Mouse (Mus musculus): ENCODE measurements around the gene Rpgrip1. TPM values are rescaled to one million over a fixed set of nuclear protein-coding genes. Genes with fewer than 3 reads are reported as not detected.
A peak's percentile ranks its signal among the peaks of the same experiment; 100 is the strongest.

Rpgrip1 gene
- polyA plus RNA-seq, 1 experiment from 2014 or later, result 54.5 TPM

DNA sequence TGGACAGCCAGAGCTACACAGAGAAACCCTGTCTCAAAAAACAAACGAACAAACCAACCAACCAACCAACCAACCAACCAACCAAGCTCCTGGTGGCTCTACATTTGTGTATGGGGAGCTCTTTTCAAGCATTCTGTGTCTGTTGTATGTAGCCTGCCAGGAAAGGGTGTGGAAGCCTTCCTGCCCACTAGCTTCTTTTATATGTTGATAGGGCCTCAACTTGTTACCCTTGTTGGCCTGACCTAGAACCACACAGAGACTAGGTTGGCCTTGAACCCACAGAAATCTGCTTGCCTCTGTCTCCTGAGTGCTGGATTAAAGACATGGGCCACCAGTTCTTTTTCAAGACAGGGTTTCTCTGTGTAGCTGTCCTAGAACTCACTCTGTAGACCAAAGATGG lies 3.6 kb downstream of the Rpgrip1 start:
- no peaks in the 10 kb centered on the region for H3K9me3 ChIP-seq (ENCODE audit: control insufficient read depth, low read length)
- 56% methylated on average over 1 of the region's 1 CpGs for WGBS

GRCm38 (mm10) chr14:52117241-52117640 lies 6.7 kb downstream of the Rpgrip1 start:
- H3K4me2 ChIP-seq (ENCODE audit: low read length), result no peak overlapping the region
- H3K9ac ChIP-seq (replicated peaks; ENCODE audit: low read depth, low read length), result no peak overlapping the region
- H3K9me3 ChIP-seq (ENCODE audit: control insufficient read depth, low read length), result no peaks in the 10 kb centered on the region
- H3K4me3 ChIP-seq (replicated peaks; ENCODE audit: low read length), result no peak overlapping the region
- H3K4me1 ChIP-seq (replicated peaks; ENCODE audit: control insufficient read depth, insufficient read depth, low read length), result peaks cover 8% of the 10 kb centered on the region
- 95% methylated on average over 5 of the region's 5 CpGs for WGBS
- H3K27me3 ChIP-seq (replicated peaks; ENCODE audit: control insufficient read depth, insufficient read depth, low read length), result no peaks in the 10 kb centered on the region
- no peak overlapping the region for H3K27ac ChIP-seq (ENCODE audit: low read length)
- H3K36me3 ChIP-seq (ENCODE audit: control insufficient read depth, insufficient read depth), result no peaks in the 10 kb centered on the region
- no peak for ATAC-seq

More for the DNA sequence above, 3.6 kb downstream of the Rpgrip1 start:
- H3K4me2 ChIP-seq (ENCODE audit: low read length), result no peak overlapping the region
- ATAC-seq, result no peak
- H3K27ac ChIP-seq (ENCODE audit: low read length), result no peak overlapping the region
- no peaks in the 10 kb centered on the region for H3K27me3 ChIP-seq (replicated peaks; ENCODE audit: control insufficient read depth, insufficient read depth, low read length)
- peaks cover 6% of the 10 kb centered on the region for H3K4me1 ChIP-seq (replicated peaks; ENCODE audit: control insufficient read depth, insufficient read depth, low read length)
- H3K36me3 ChIP-seq (ENCODE audit: control insufficient read depth, insufficient read depth), result no peaks in the 10 kb centered on the region
- no peak overlapping the region for H3K9ac ChIP-seq (replicated peaks; ENCODE audit: low read depth, low read length)
- no peak overlapping the region for H3K4me3 ChIP-seq (replicated peaks; ENCODE audit: low read length)

GRCm38 (mm10) chr14:52118456-52118822 lies 7.9 kb downstream of the Rpgrip1 start:
- 15% methylated on average over 8 of the region's 8 CpGs for WGBS
- Histone ChIP-seq H3K27me3 (replicated peaks; ENCODE audit: control insufficient read depth, insufficient read depth, low read length) (no peaks in the 10 kb centered on the region), H3K9ac (replicated peaks; ENCODE audit: low read depth, low read length) (peak overlapping the region; percentile 66), H3K4me1 (replicated peaks; ENCODE audit: control insufficient read depth, insufficient read depth, low read length) (peaks cover 8% of the 10 kb centered on the region), H3K27ac (ENCODE audit: low read length) (peak overlapping the region; percentile 68), H3K4me3 (replicated peaks; ENCODE audit: low read length) (peak overlapping the region; percentile 54), H3K4me2 (ENCODE audit: low read length) (peak overlapping the region; percentile 56), H3K36me3 (ENCODE audit: control insufficient read depth, insufficient read depth) (no peaks in the 10 kb centered on the region), H3K9me3 (ENCODE audit: control insufficient read depth, low read length) (no peaks in the 10 kb centered on the region)
- ATAC-seq, result peak; percentile 27; the same call in 1 of the 2 replicates

GRCm38 (mm10) chr14:52118823-52119608 lies 8.5 kb downstream of the Rpgrip1 start:
- WGBS, result 1% methylated on average over 38 of the region's 38 CpGs
- H3K9ac ChIP-seq (replicated peaks; ENCODE audit: low read depth, low read length), result peak overlapping the region; percentile 66
- ATAC-seq, result peak; percentile 89
- no peaks in the 10 kb centered on the region for H3K27me3 ChIP-seq (replicated peaks; ENCODE audit: control insufficient read depth, insufficient read depth, low read length)
- no peaks in the 10 kb centered on the region for H3K36me3 ChIP-seq (ENCODE audit: control insufficient read depth, insufficient read depth)
- H3K4me3 ChIP-seq (replicated peaks; ENCODE audit: low read length), result peak overlapping the region; percentile 54
- no peaks in the 10 kb centered on the region for H3K9me3 ChIP-seq (ENCODE audit: control insufficient read depth, low read length)
- peaks cover 8% of the 10 kb centered on the region for H3K4me1 ChIP-seq (replicated peaks; ENCODE audit: control insufficient read depth, insufficient read depth, low read length)
- peak overlapping the region; percentile 68 for H3K27ac ChIP-seq (ENCODE audit: low read length)
- peak overlapping the region; percentile 56 for H3K4me2 ChIP-seq (ENCODE audit: low read length)

DNA sequence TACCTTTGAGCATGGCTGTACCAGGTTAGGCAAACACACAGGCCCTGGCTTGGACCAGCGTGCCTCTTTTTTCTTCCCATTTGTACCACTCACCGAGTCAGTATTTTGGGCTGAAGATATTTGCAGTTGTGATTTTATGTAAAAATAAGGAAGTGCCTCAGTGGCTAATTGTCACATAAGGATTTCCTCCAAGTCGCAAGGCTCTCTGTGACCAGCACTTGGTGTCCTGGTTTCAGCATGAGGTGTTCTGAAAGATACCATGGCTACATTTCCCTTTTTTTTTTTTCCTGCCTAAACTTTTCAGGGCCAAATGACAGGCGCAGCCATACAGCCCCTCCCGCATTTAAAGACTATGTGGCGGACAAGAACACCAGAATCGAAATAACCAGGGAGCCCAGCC lies 9.7 kb downstream of the Rpgrip1 start:
- no peak overlapping the region for H3K9ac ChIP-seq (replicated peaks; ENCODE audit: low read depth, low read length)
- no peaks in the 10 kb centered on the region for H3K36me3 ChIP-seq (ENCODE audit: control insufficient read depth, insufficient read depth)
- ATAC-seq, result no peak
- H3K9me3 ChIP-seq (ENCODE audit: control insufficient read depth, low read length), result no peaks in the 10 kb centered on the region
- H3K4me1 ChIP-seq (replicated peaks; ENCODE audit: control insufficient read depth, insufficient read depth, low read length), result peaks cover 8% of the 10 kb centered on the region
- H3K4me3 ChIP-seq (replicated peaks; ENCODE audit: low read length), result no peak overlapping the region
- WGBS, result 69% methylated on average over 7 of the region's 7 CpGs
- no peaks in the 10 kb centered on the region for H3K27me3 ChIP-seq (replicated peaks; ENCODE audit: control insufficient read depth, insufficient read depth, low read length)
- no peak overlapping the region for H3K27ac ChIP-seq (ENCODE audit: low read length)
- H3K4me2 ChIP-seq (ENCODE audit: low read length), result peak overlapping the region; percentile 56

DNA sequence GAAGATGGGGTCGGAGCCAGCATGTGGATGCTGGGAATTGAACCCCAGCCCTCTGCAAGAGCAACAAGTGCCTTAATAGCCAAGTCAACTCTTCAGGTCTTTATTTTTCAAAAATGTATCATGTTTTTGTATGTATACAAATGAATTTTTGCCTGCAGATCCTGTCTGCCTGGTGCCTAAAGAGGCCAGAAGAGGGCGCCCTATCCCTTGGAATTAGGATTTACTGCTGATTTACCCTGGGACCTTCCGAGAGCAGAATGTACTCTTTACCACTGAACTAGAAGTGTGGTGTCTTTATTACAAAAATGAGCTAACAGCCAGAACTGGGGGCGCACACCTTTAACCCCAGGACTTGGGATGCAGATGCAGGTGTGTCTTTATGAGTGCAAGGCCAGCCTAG lies 13.4 kb downstream of the Rpgrip1 start:
- Histone ChIP-seq H3K4me1 (replicated peaks; ENCODE audit: control insufficient read depth, insufficient read depth, low read length) (peaks cover 3% of the 10 kb centered on the region), H3K27me3 (replicated peaks; ENCODE audit: control insufficient read depth, insufficient read depth, low read length) (no peaks in the 10 kb centered on the region), H3K27ac (ENCODE audit: low read length) (no peak overlapping the region), H3K9me3 (ENCODE audit: control insufficient read depth, low read length) (no peaks in the 10 kb centered on the region), H3K9ac (replicated peaks; ENCODE audit: low read depth, low read length) (no peak overlapping the region), H3K4me2 (ENCODE audit: low read length) (no peak overlapping the region), H3K36me3 (ENCODE audit: control insufficient read depth, insufficient read depth) (no peaks in the 10 kb centered on the region), H3K4me3 (replicated peaks; ENCODE audit: low read length) (no peak overlapping the region)
- WGBS, result 21% methylated on average over 4 of the region's 4 CpGs
- ATAC-seq, result no peak

- H3K27ac ChIP-seq (ENCODE audit: low read length), result no peak overlapping the region
- peaks cover 2% of the 10 kb centered on the region; the same call in 1 of the 2 replicates for H3K4me1 ChIP-seq (replicated peaks; ENCODE audit: control insufficient read depth, insufficient read depth, low read length)
- H3K27me3 ChIP-seq (replicated peaks; ENCODE audit: control insufficient read depth, insufficient read depth, low read length), result no peaks in the 10 kb centered on the region
- no peak overlapping the region for H3K4me2 ChIP-seq (ENCODE audit: low read length)
- H3K4me3 ChIP-seq (replicated peaks; ENCODE audit: low read length), result no peak overlapping the region
- 96% methylated on average over 3 of the region's 3 CpGs for WGBS
- no peak for ATAC-seq
- no peak overlapping the region for H3K9ac ChIP-seq (replicated peaks; ENCODE audit: low read depth, low read length)
- H3K36me3 ChIP-seq (ENCODE audit: control insufficient read depth, insufficient read depth), result no peaks in the 10 kb centered on the region
- no peaks in the 10 kb centered on the region for H3K9me3 ChIP-seq (ENCODE audit: control insufficient read depth, low read length)
Measured at GRCm38 (mm10) chr14:52124636-52125035, 14.1 kb downstream of the Rpgrip1 start.

DNA sequence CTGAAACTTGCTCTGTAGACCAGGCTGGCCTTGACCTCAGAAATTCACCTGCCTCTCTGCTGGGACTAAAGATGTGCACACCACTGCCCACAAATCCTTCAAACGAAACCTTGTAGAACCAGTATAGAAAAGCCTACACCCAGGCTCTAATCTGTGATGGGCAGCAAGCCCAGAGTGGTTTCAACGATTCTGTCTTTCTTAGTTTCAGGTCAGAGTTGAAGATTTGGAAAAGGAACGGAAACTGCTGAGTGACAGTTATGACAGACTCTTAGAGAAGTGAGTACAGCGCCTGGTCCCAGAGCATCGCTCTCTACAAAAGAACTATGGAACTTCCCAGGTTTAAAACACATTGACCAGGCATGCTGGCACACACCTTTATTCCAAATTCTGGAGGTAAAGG lies 23.1 kb downstream of the Rpgrip1 start:
- Histone ChIP-seq H3K4me1 (replicated peaks; ENCODE audit: control insufficient read depth, insufficient read depth, low read length) (no peaks in the 10 kb centered on the region), H3K27me3 (replicated peaks; ENCODE audit: control insufficient read depth, insufficient read depth, low read length) (no peaks in the 10 kb centered on the region), H3K9me3 (ENCODE audit: control insufficient read depth, low read length) (peaks cover 3% of the 10 kb centered on the region; the same call in 1 of the 2 replicates), H3K27ac (ENCODE audit: low read length) (no peak overlapping the region), H3K4me2 (ENCODE audit: low read length) (no peak overlapping the region), H3K36me3 (ENCODE audit: control insufficient read depth, insufficient read depth) (no peaks in the 10 kb centered on the region), H3K9ac (replicated peaks; ENCODE audit: low read depth, low read length) (no peak overlapping the region), H3K4me3 (replicated peaks; ENCODE audit: low read length) (no peak overlapping the region)
- 77% methylated on average over 5 of the region's 5 CpGs for WGBS
- ATAC-seq, result no peak

- no peak for ATAC-seq
Measured at GRCm38 (mm10) chr14:52140577-52141444, 30.3 kb downstream of the Rpgrip1 start.

More at GRCm38 (mm10) chr14:52140577-52141444, 30.3 kb downstream of the Rpgrip1 start:
- Histone ChIP-seq H3K9ac (replicated peaks; ENCODE audit: low read depth, low read length) (no peak overlapping the region), H3K27me3 (replicated peaks; ENCODE audit: control insufficient read depth, insufficient read depth, low read length) (no peaks in the 10 kb centered on the region), H3K4me2 (ENCODE audit: low read length) (no peak overlapping the region), H3K27ac (ENCODE audit: low read length) (no peak overlapping the region), H3K4me3 (replicated peaks; ENCODE audit: low read length) (no peak overlapping the region), H3K36me3 (ENCODE audit: control insufficient read depth, insufficient read depth) (no peaks in the 10 kb centered on the region), H3K9me3 (ENCODE audit: control insufficient read depth, low read length) (no peaks in the 10 kb centered on the region), H3K4me1 (replicated peaks; ENCODE audit: control insufficient read depth, insufficient read depth, low read length) (no peaks in the 10 kb centered on the region)
- 76% methylated on average over 19 of the region's 19 CpGs for WGBS
